Mouse (Mus musculus) right cerebral cortex, adult 18-20 months (tissue): ENCODE data around the gene Syngr2.
"Not testable (repeated sequence)": the region's sequence is repeated elsewhere in the genome, so short reads cannot be mapped to it uniquely, and the experiment has no call there.

Source experiments
- DNase-seq: peaks from one replicate; pipeline ENCODE4 v3.0.0; 2022; ENCODE audit warnings: mixed read lengths

The Syngr2 gene

GRCm38 (mm10) chr11:117814704-117815366 is 5.4 kb downstream of the Syngr2 start:
- no peak for DNase-seq

GRCm38 (mm10) chr11:117815850-117816249 is 6.4 kb downstream of the Syngr2 start:
- not testable (repeated sequence) for DNase-seq

GRCm38 (mm10) chr11:117816389-117816996 is 7.0 kb downstream of the Syngr2 start:
- no peak for DNase-seq

- no peak for DNase-seq
These were observed 9.6 kb downstream of the Syngr2 start for GRCm38 (mm10) chr11:117819095-117819494.

- no peak for DNase-seq
These were observed 10.7 kb downstream of the Syngr2 start for GRCm38 (mm10) chr11:117820173-117820572.

GRCm38 (mm10) chr11:117821868-117822267 is 12.4 kb downstream of the Syngr2 start:
- no peak for DNase-seq

- no peak for DNase-seq
These were observed 13.3 kb downstream of the Syngr2 start for GRCm38 (mm10) chr11:117822728-117823241.

GRCm38 (mm10) chr11:117823411-117823810 is 13.9 kb downstream of the Syngr2 start:
- DNase-seq, result no peak

GRCm38 (mm10) chr11:117824060-117824969 is 14.8 kb downstream of the Syngr2 start:
- DNase-seq, result peak; percentile 80

GRCm38 (mm10) chr11:117825333-117826101 is 16.0 kb downstream of the Syngr2 start, which contains the start of the genes Afmid and Tk1:
Gene Afmid (plus strand): TSS chr11:117825924.
Gene Tk1 (minus strand): TSS chr11:117826092.
- peak; percentile 58 for DNase-seq

- no peak for DNase-seq
These were observed 16.7 kb downstream of the Syngr2 start for GRCm38 (mm10) chr11:117826164-117826563.

GRCm38 (mm10) chr11:117826916-117827315 is 17.4 kb downstream of the Syngr2 start:
- DNase-seq, result no peak

GRCm38 (mm10) chr11:117827386-117827785 is 17.9 kb downstream of the Syngr2 start:
- no peak for DNase-seq

- no peak for DNase-seq
These were observed 18.9 kb downstream of the Syngr2 start for GRCm38 (mm10) chr11:117828149-117828887.

- DNase-seq, result no peak
These were observed 19.6 kb downstream of the Syngr2 start for GRCm38 (mm10) chr11:117828888-117829604.

- DNase-seq, result no peak
These were observed 20.3 kb downstream of the Syngr2 start for GRCm38 (mm10) chr11:117829671-117830215.

GRCm38 (mm10) chr11:117830401-117830800 is 20.9 kb downstream of the Syngr2 start:
- DNase-seq, result no peak

- peak; percentile 76 for DNase-seq
These were observed 22.9 kb downstream of the Syngr2 start for GRCm38 (mm10) chr11:117832086-117832969.

GRCm38 (mm10) chr11:117833509-117833908 is 24.0 kb downstream of the Syngr2 start:
- DNase-seq, result not testable (repeated sequence)
